Mouse (Mus musculus): Measurements from ENCODE around the gene Lrrn3.

GRCm38 (mm10) chr12:41438446-41438845 lies 47.8 kb downstream of the Lrrn3 start:
- TF ChIP-seq CTCF (IDR thresholded peaks at IDR 0.05; ENCODE audit: low read depth) (no peak), EP300 (IDR thresholded peaks at IDR 0.05; ENCODE audit: low read depth) (no peak)

Measured in liver, postnatal 0 days (tissue).